Mouse (Mus musculus): ENCODE data around the gene Jag2.

- TF ChIP-seq CTCF (IDR thresholded peaks at IDR 0.05) (no peak), EP300 (IDR thresholded peaks at IDR 0.05) (no peak)
Observed at GRCm38 (mm10) chr12:112961872-112962271, 32.3 kb upstream of the Jag2 start.
